Mouse (Mus musculus) cortical plate, adult 2 months (tissue): ENCODE measurements around the gene Sgcg. TPM values are rescaled to one million over a fixed set of nuclear protein-coding genes. Genes with fewer than 3 reads are reported as not detected.

ENCODE experiments used
- H3K27ac ChIP-seq: fragments of 200-500 bp; 2 replicates; pipeline ENCODE4 v1.5.1; 2012; ENCODE audit warnings: low read length, control low read depth, inconsistent platforms; ENCODE audit not compliant: insufficient read depth
- H3K4me1 ChIP-seq: fragments of 200-500 bp; 2 replicates; pipeline ENCODE4 v1.6.1; 2011; ENCODE audit warnings: low read length; ENCODE audit not compliant: control insufficient read depth, insufficient read depth
- H3K4me3 ChIP-seq: fragments of 200-500 bp; 2 replicates; pipeline ENCODE4 v1.5.1; 2011; ENCODE audit warnings: mild to moderate bottlenecking, low read length, control low read depth; ENCODE audit not compliant: insufficient read depth
- CTCF ChIP-seq: fragments of 200-500 bp; IDR thresholded peaks from 2 replicates; pipeline ENCODE4 v1.5.1; 2011; ENCODE audit warnings: mild to moderate bottlenecking, control low read depth, low read length; ENCODE audit not compliant: insufficient read depth; ENCODE audit errors: extremely low read depth
- POLR2A ChIP-seq: fragments of 200-500 bp; IDR thresholded peaks from 2 replicates; pipeline ENCODE4 v1.6.1; 2011; ENCODE audit warnings: mild to moderate bottlenecking, low read length, control low read depth; ENCODE audit not compliant: insufficient read depth; ENCODE audit errors: extremely low read depth
- polyA plus RNA-seq: library from polyadenylated mRNA; depleted of rRNA; stranded (reverse); fragments of >200 nt; gene quantifications from 2 replicates; pipeline ENCODE4 v1.2.3, GENCODE M21; 2012

Gene Sgcg
- polyA plus RNA-seq, 1 experiment, result 0.04 TPM

GRCm38 (mm10) chr14:61235846-61236474 is 22.3 kb downstream of the Sgcg start:
- TF ChIP-seq POLR2A, result no peak
- TF ChIP-seq CTCF, result no peak
- Histone ChIP-seq H3K27ac (no peak overlapping the region), H3K4me3 (no peak overlapping the region), H3K4me1 (peaks cover 1% of the 10 kb centered on the region)

GRCm38 (mm10) chr14:61232016-61232568 is 26.2 kb downstream of the Sgcg start:
- Histone ChIP-seq H3K4me1 (no peaks in the 10 kb centered on the region), H3K4me3 (no peak overlapping the region), H3K27ac (no peak overlapping the region)
- TF ChIP-seq CTCF (no peak), POLR2A (no peak)

- no peak overlapping the region for H3K27ac ChIP-seq
- H3K4me1 ChIP-seq, result no peaks in the 10 kb centered on the region
- H3K4me3 ChIP-seq, result no peak overlapping the region
- TF ChIP-seq POLR2A, result no peak
- no peak for TF ChIP-seq CTCF
Measured at GRCm38 (mm10) chr14:61230179-61230578, 28.1 kb downstream of the Sgcg start.

- H3K4me1 ChIP-seq, result no peaks in the 10 kb centered on the region
- no peak overlapping the region for H3K27ac ChIP-seq
- H3K4me3 ChIP-seq, result no peak overlapping the region
- TF ChIP-seq POLR2A, result no peak
- no peak for TF ChIP-seq CTCF
Measured at GRCm38 (mm10) chr14:61229763-61230162, 28.5 kb downstream of the Sgcg start.

GRCm38 (mm10) chr14:61226151-61226550 is 32.1 kb downstream of the Sgcg start:
- no peak for TF ChIP-seq POLR2A
- TF ChIP-seq CTCF, result no peak
- no peaks in the 10 kb centered on the region for H3K4me1 ChIP-seq

GRCm38 (mm10) chr14:61224387-61225077 is 33.8 kb downstream of the Sgcg start:
- no peak overlapping the region for H3K27ac ChIP-seq
- H3K4me3 ChIP-seq, result no peak overlapping the region
- no peak for TF ChIP-seq CTCF
- no peak for TF ChIP-seq POLR2A
- H3K4me1 ChIP-seq, result no peaks in the 10 kb centered on the region

More at GRCm38 (mm10) chr14:61226151-61226550, 32.1 kb downstream of the Sgcg start:
- Histone ChIP-seq H3K27ac (no peak overlapping the region), H3K4me3 (no peak overlapping the region)

- TF ChIP-seq CTCF (no peak), POLR2A (no peak)
- no peaks in the 10 kb centered on the region for H3K4me1 ChIP-seq
- no peak overlapping the region for H3K4me3 ChIP-seq
- H3K27ac ChIP-seq, result no peak overlapping the region
Measured at GRCm38 (mm10) chr14:61223740-61224139, 34.5 kb downstream of the Sgcg start.

- no peak for TF ChIP-seq CTCF
- TF ChIP-seq POLR2A, result no peak
- H3K27ac ChIP-seq, result no peak overlapping the region
- no peak overlapping the region for H3K4me3 ChIP-seq
- H3K4me1 ChIP-seq, result no peaks in the 10 kb centered on the region
Measured at GRCm38 (mm10) chr14:61222506-61222905, 35.8 kb downstream of the Sgcg start.

- TF ChIP-seq POLR2A (no peak), CTCF (no peak)
- Histone ChIP-seq H3K4me1 (no peaks in the 10 kb centered on the region), H3K4me3 (no peak overlapping the region), H3K27ac (no peak overlapping the region)
Measured at GRCm38 (mm10) chr14:61221166-61221565, 37.1 kb downstream of the Sgcg start.

- Histone ChIP-seq H3K4me1 (no peaks in the 10 kb centered on the region), H3K27ac (no peak overlapping the region), H3K4me3 (no peak overlapping the region)
- no peak for TF ChIP-seq CTCF
- no peak for TF ChIP-seq POLR2A
Measured at GRCm38 (mm10) chr14:61211754-61212153, 46.5 kb downstream of the Sgcg start.
